Mouse (Mus musculus) embryonic stem cell, embryonic (primary cell): ENCODE data around the gene Manba.

Source experiments
- CTCF ChIA-PET, 4 experiments: fragments of 300-600 bp in 2 of 4; fragments of 350-600 bp in 2 of 4; sonication (Branson Sonifier 250); formaldehyde crosslinking; loops; one replicate each; lab custom pipeline; 2022; ENCODE audit warnings: inconsistent platforms in 2 of 4; lab: Charles Lee
- POLR2A ChIA-PET, 4 experiments: fragments of 300-600 bp in 2 of 4; fragments of 350-600 bp in 2 of 4; sonication (Branson Sonifier 250); formaldehyde crosslinking; loops; one replicate each; lab custom pipeline; 2022; ENCODE audit warnings: antibody characterized with exemption in 4 of 4, inconsistent platforms in 1 of 4; lab: Charles Lee

The Manba gene

DNA sequence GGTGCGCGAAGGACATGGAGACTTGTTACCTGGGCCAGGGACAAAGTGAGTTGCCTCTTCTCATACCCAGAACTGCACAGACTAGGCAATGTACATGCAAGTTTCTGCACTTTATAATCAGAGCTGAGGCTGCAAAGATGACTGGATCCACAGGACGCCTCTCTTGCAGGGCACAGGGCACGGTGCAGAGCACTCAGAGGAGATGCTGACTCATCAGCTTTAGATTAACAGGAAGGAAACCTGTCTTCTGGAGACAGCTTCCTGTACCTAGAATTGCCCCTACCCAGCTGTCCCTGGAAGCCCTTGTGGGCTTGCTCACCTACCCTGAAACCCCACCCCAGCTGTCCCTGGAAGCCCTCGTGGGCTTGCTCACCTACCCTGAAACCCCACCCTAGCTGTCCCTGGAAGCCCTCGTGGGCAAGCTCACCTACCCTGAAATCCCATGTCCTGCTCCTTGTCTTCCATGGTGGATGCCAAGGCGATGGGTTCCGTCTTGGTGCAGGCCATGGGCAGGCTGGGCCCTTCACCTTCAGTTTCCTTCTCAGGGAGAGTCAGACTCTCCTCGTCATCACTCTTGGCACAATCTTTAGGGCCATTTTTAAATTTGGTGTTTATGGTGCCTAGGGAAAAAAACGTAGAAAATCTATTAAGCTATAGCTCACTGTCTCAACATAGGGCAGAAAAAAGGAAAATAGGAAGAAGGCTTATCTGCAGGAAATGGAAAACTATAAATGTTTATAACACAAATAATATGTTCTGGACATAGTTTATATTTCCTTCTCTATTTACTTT lies 119.4 kb downstream of the Manba start:
- CTCF ChIA-PET: interaction anchor here in 3 of 4 experiments (0.7 to 1.6 kb wide), 3 partner anchors 17 to 126 kb away, joined by 3 to 5 read pairs (median 3); no protein-coding TSS in a partner anchor
- POLR2A ChIA-PET: interaction anchor here in 3 of 4 experiments (0.5 to 1.2 kb wide), 5 partner anchors 8 to 123 kb away, joined by 3 to 7 read pairs (median 3); no protein-coding TSS in a partner anchor

DNA sequence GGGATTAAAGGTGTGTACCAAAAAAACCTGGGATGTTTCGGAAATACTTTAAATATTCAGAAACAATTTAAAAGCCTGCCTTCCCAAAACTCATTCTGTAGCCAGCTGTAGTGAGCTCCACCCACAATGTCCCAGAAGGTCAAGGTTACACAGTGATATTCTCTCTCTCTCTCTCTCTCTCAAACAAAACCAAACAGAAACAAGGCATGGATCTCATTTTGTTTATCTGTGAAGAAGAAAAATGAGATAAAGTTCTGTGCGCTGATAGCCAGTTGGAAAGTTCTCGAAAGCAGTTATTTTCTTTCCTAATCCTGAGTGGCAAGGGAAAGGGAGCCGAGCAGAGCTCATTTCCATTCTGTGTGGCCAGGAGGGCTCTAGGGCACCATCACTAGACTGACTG lies 120.1 kb downstream of the Manba start:
- POLR2A ChIA-PET: interaction anchor here in 2 of 4 experiments (0.6 to 1.2 kb wide), 3 partner anchors 14 to 24 kb away, joined by 3 read pairs; no protein-coding TSS in a partner anchor
- CTCF ChIA-PET: interaction anchor here in 3 of 4 experiments (0.7 to 1.6 kb wide), 3 partner anchors 16 to 125 kb away, joined by 3 to 5 read pairs (median 3); no protein-coding TSS in a partner anchor

DNA sequence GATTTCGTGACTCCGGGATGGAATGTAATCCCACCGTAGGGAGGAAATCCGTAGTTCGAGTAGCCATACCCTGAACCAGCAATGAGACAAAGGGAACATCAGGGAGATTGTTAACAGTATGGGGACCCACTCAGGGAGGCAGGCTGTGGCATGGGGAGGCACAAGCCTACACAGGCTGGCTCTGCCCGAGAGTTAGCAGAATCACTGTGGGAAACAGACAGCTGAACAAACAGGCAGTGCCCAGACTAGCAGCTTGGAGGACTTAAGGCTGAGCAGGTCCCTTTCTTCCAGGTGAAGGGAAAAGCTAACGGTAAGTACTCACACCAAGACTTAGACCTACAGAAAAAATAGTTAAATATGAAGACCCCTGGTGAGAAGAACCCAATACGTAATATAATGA lies 121.2 kb downstream of the Manba start:
- ChIA-PET POLR2A (interaction anchor here in 1 of 4 experiments (0.6 to 1.2 kb wide), 2 partner anchors 28 to 93 kb away, joined by 3 read pairs; no protein-coding TSS in a partner anchor), CTCF (no interaction called here)

DNA sequence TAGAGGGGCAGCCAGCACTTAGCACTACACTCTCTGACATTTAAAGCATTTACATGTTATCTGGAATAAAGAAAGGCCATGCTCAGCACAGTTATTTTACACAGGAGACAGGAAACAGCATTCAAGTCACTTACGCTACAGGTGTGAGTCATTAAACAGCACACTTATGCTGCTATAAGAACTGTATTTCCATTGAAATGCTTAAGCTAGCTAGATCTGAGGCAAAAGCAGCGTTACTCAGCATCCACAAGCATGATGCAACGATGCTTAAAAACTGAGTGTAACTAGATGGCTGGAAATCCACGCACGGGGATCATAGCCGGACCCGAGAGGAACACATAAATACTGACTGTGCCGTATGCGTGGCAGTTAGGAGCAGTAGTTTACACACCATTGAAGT lies 121.6 kb downstream of the Manba start:
- POLR2A ChIA-PET: interaction anchor here in 1 of 4 experiments (1.2 kb wide), 1 partner anchor 94 kb away, joined by 3 read pairs; no protein-coding TSS in a partner anchor
- CTCF ChIA-PET: no interaction called here

DNA sequence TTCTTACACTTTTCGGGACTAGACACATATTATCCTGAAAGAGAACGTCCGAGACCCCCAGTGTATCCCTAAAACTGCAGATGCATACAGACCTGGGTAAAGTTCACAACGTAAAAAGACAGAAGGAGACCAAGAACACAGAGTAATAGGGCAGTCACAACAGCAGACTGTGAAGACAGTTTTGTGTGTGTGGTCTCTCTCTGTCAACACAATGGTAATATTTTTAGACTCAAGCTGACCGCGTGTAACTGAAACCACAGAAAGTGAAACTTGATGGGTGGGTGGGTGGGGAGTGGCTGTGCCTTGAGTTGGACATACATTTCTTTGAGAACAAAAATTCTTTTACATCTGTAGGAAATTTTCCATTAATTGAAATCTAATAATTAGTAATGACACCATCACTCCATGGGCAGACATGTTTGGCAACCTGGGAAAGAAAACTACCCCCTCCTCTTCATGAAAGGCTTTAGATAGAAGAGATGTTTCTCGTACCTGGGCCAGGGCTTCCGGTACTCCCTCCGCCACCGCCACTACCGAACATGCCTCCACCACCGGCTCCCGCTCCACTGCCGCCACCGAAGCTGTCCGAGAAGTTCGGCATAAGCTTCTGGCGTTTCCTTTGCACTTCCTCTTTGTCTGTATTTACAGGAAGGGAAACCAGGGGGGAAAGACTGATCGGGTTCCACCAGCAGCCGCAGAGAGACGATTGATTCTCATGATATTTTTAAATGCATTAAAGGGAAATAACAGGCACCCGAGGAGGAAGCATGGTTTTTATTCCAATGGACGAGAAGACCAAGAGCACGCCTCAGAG lies 122.5 kb downstream of the Manba start:
- ChIA-PET POLR2A (interaction anchor here in 2 of 4 experiments (0.6 to 1.2 kb wide), 3 partner anchors 13 to 100 kb away, joined by 3 to 9 read pairs (median 6); no protein-coding TSS in a partner anchor), CTCF (interaction anchor here in 1 of 4 experiments (0.6 kb wide), 1 partner anchor 33 kb away, joined by 3 read pairs; no protein-coding TSS in a partner anchor)

DNA sequence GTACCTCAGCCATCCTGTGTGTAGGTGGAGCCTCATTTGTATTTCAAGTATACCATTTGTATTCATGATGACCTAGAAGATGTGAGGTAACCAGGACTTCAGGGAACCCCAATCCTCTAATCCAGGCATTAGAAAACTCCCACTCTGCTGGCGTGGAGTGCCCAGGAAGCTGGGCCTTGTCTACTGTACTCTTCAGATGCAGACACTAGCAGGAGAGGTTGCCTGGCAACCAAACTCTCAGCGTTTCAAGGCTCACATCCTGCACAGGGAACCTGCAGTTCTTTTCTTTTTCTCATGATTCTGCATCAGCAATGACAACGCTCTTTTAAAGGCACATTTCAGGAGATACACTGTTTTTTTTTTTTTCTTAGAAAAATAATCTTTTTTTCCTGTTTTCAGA lies 124.8 kb downstream of the Manba start:
- ChIA-PET CTCF (no interaction called here), POLR2A (interaction anchor here in 2 of 4 experiments (0.6 to 0.7 kb wide), 3 partner anchors 26 to 1728 kb away, joined by 3 to 7 read pairs (median 3); partner anchors contain the start of gene Nfkb1 (in 1 of the 2))

DNA sequence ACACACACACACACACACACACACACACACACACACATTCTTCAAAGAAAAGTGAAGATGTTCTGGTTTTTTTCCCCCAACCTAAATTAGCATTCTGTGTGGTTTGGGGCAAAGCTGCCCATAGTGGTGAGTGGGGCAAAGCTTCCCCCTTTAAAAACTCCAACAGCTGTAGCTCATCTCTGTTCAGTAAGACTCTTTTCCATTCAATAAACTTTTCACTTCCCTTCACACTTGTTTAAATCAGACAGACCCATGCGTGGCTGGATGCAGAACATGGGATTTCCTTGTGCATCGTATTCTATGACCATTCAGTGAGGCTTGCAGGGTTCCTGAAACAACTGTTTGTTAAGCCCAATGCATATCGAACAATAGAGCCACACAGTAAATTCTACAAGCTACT lies 129.0 kb downstream of the Manba start:
- CTCF ChIA-PET: no interaction called here
- POLR2A ChIA-PET: interaction anchor here in 1 of 4 experiments (0.7 kb wide), 1 partner anchor 1461 kb away, joined by 4 read pairs; no protein-coding TSS in a partner anchor

DNA sequence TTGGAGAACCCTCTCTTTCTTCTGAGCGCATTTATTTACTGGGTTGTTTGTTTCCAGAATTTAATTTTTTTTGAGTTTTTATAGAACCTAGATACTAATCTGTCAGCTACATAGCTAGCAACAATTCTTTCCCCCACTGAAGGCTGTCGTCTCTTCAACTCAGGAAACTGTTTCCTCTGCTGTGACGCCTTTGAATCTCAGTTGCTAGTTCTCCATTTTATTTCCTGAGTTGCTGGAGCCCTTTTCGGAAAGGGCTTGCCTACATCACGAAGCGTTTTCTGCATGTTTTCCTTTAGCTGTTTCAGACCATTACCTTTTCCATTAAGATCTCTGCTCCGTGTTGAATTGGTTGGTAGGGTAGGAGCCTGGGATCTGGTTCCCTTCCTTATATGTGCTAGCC lies 131.3 kb downstream of the Manba start:
- POLR2A ChIA-PET: no interaction called here
- CTCF ChIA-PET: interaction anchor here in 1 of 4 experiments (0.7 kb wide), 1 partner anchor 20 kb away, joined by 4 read pairs; no protein-coding TSS in a partner anchor
